Mouse (Mus musculus) embryonic facial prominence, embryonic 12.5 days (tissue): ENCODE measurements around the gene Hgfac. TPM values are rescaled to one million over a fixed set of nuclear protein-coding genes. Genes with fewer than 3 reads are reported as not detected.

Source experiments
- ATAC-seq: fragments of 200-750 bp; cut with Nextera tagmentation; 2 replicates; pipeline ENCODE4 v1.8.0; 2017; ENCODE audit not compliant: insufficient number of reproducible peaks, insufficient read depth, low FRiP score, low TSS enrichment
- H3K27ac ChIP-seq: fragments of 300-500 bp; sonication (generic); 2 replicates; pipeline ENCODE4 v1.5.1; 2016; ENCODE audit warnings: mild to moderate bottlenecking
- H3K27me3 ChIP-seq: fragments of 300-500 bp; sonication (generic); 2 replicates; pipeline ENCODE4 v1.6.1; 2016; ENCODE audit warnings: mild to moderate bottlenecking, moderate library complexity
- H3K36me3 ChIP-seq: fragments of 300-500 bp; sonication (generic); 2 replicates; pipeline ENCODE4 v1.6.1; 2016; ENCODE audit warnings: mild to moderate bottlenecking
- H3K4me1 ChIP-seq: fragments of 300-500 bp; sonication (generic); 2 replicates; pipeline ENCODE4 v1.6.1; 2016
- H3K4me2 ChIP-seq: fragments of 300-500 bp; sonication (generic); replicated peaks from 2 replicates; pipeline ENCODE4 v1.6.1; 2016; ENCODE audit warnings: mild to moderate bottlenecking, moderate library complexity
- H3K4me3 ChIP-seq: fragments of 300-500 bp; sonication (generic); 2 replicates; pipeline ENCODE4 v1.5.1; 2016; ENCODE audit warnings: mild to moderate bottlenecking
- H3K9ac ChIP-seq: fragments of 300-500 bp; sonication (generic); 2 replicates; pipeline ENCODE4 v1.6.1; 2016; ENCODE audit warnings: mild to moderate bottlenecking, moderate library complexity
- H3K9me3 ChIP-seq: fragments of 300-500 bp; sonication (generic); 2 replicates; pipeline ENCODE4 v1.6.1; 2016; ENCODE audit warnings: mild to moderate bottlenecking, moderate library complexity
- WGBS: fragments of 180-500 bp; shearing (Covaris S2); methylation state at CpG from one replicate; pipeline ENCODE4 v1.1.7; 2016; 5-methylcytosine and 5-hydroxymethylcytosine counted together
- polyA plus RNA-seq: library from polyadenylated mRNA; unstranded; fragments of >200 nt; fragmentation: Nextera tagmentation; extraction: Ambion mirVana; gene quantifications from 2 replicates; pipeline ENCODE4 v1.2.1, GENCODE M21; 2016

The Hgfac gene
- polyA plus RNA-seq, 1 experiment from 2014 or later: 0.67 TPM

- H3K4me3 ChIP-seq: no peak overlapping the region
- no peaks in the 10 kb centered on the region for H3K9me3 ChIP-seq
- H3K4me2 ChIP-seq: no peak overlapping the region
- no peaks in the 10 kb centered on the region for H3K4me1 ChIP-seq
- H3K27ac ChIP-seq: no peak overlapping the region
- no peaks in the 10 kb centered on the region for H3K36me3 ChIP-seq
- ATAC-seq: 0 out of 2 replicates have a peak, but pooled peaks have one; percentile 49
- WGBS: 30% methylated on average over 1 of the region's 1 CpGs
- H3K9ac ChIP-seq: no peak overlapping the region
- no peaks in the 10 kb centered on the region for H3K27me3 ChIP-seq
Measured at GRCm38 (mm10) chr5:35043110-35043451, 1.8 kb downstream of the Hgfac start.

- H3K4me1 ChIP-seq: no peaks in the 10 kb centered on the region
- WGBS: 78% methylated on average over 5 of the region's 5 CpGs
- H3K36me3 ChIP-seq: no peaks in the 10 kb centered on the region
- no peak overlapping the region for H3K27ac ChIP-seq
- H3K9ac ChIP-seq: no peak overlapping the region
- ATAC-seq: no peak
- H3K4me2 ChIP-seq: no peak overlapping the region
- H3K27me3 ChIP-seq: peaks cover 7% of the 10 kb centered on the region; the same call in 1 of the 2 replicates
- H3K9me3 ChIP-seq: no peaks in the 10 kb centered on the region
- no peak overlapping the region for H3K4me3 ChIP-seq
Measured at GRCm38 (mm10) chr5:35050541-35050940, 9.2 kb downstream of the Hgfac start.

GRCm38 (mm10) chr5:35054628-35055027 is 13.3 kb downstream of the Hgfac start:
- 83% methylated on average over 3 of the region's 3 CpGs for WGBS
- no peak overlapping the region for H3K9ac ChIP-seq
- H3K27ac ChIP-seq: no peak overlapping the region
- peaks cover 11% of the 10 kb centered on the region for H3K4me1 ChIP-seq
- no peak for ATAC-seq
- H3K4me2 ChIP-seq: no peak overlapping the region
- H3K9me3 ChIP-seq: no peaks in the 10 kb centered on the region
- peaks cover 48% of the 10 kb centered on the region for H3K27me3 ChIP-seq
- no peaks in the 10 kb centered on the region for H3K36me3 ChIP-seq
- no peak overlapping the region for H3K4me3 ChIP-seq

- Histone ChIP-seq H3K36me3 (no peaks in the 10 kb centered on the region), H3K4me2 (no peak overlapping the region), H3K4me3 (no peak overlapping the region), H3K9ac (no peak overlapping the region), H3K27me3 (peaks cover 48% of the 10 kb centered on the region), H3K4me1 (peaks cover 11% of the 10 kb centered on the region), H3K9me3 (no peaks in the 10 kb centered on the region), H3K27ac (no peak overlapping the region)
- no peak for ATAC-seq
- 74% methylated on average over 12 of the region's 12 CpGs for WGBS
Measured at GRCm38 (mm10) chr5:35055076-35055475, 13.8 kb downstream of the Hgfac start.

- Histone ChIP-seq H3K9me3 (no peaks in the 10 kb centered on the region), H3K4me3 (peak within 1 kb of the TSS; percentile 55), H3K4me1 (peaks cover 14% of the 10 kb centered on the region), H3K36me3 (no peaks in the 10 kb centered on the region), H3K9ac (peak within 1 kb of the TSS; percentile 59), H3K27ac (no peak within 1 kb of the TSS), H3K4me2 (peak within 1 kb of the TSS; percentile 98), H3K27me3 (peaks cover 48% of the 10 kb centered on the region)
- 0 out of 2 replicates have a peak, but pooled peaks have one; percentile 18 for ATAC-seq
- 2% methylated on average over 71 of the region's 74 CpGs for WGBS
Measured at GRCm38 (mm10) chr5:35056604-35057432, 15.5 kb downstream of the Hgfac start, which contains the start of gene Dok7. Gene Dok7 (plus strand): TSS chr5:35056766.

- H3K4me2 ChIP-seq: peak overlapping the region; percentile 98
- no peaks in the 10 kb centered on the region for H3K9me3 ChIP-seq
- no peak overlapping the region for H3K9ac ChIP-seq
- peak overlapping the region; percentile 55 for H3K4me3 ChIP-seq
- no peaks in the 10 kb centered on the region for H3K36me3 ChIP-seq
- no peak overlapping the region for H3K27ac ChIP-seq
- peaks cover 48% of the 10 kb centered on the region for H3K27me3 ChIP-seq
- 0 out of 2 replicates have a peak, but pooled peaks have one; percentile 5 for ATAC-seq
- peaks cover 14% of the 10 kb centered on the region for H3K4me1 ChIP-seq
- 15% methylated on average over 4 of the region's 4 CpGs for WGBS
Measured at GRCm38 (mm10) chr5:35057582-35057981, 16.3 kb downstream of the Hgfac start.

GRCm38 (mm10) chr5:35058216-35058615 is 16.9 kb downstream of the Hgfac start:
- WGBS: 66% methylated on average over 1 of the region's 1 CpGs
- Histone ChIP-seq H3K9ac (no peak overlapping the region), H3K4me3 (no peak overlapping the region), H3K36me3 (no peaks in the 10 kb centered on the region), H3K27ac (no peak overlapping the region), H3K4me2 (no peak overlapping the region), H3K27me3 (peaks cover 48% of the 10 kb centered on the region), H3K4me1 (peaks cover 14% of the 10 kb centered on the region), H3K9me3 (no peaks in the 10 kb centered on the region)
- no peak; the same call in 1 of the 2 replicates for ATAC-seq

GRCm38 (mm10) chr5:35060098-35060497 is 18.8 kb downstream of the Hgfac start:
- Histone ChIP-seq H3K9ac (no peak overlapping the region), H3K27ac (no peak overlapping the region), H3K4me2 (no peak overlapping the region), H3K36me3 (no peaks in the 10 kb centered on the region), H3K4me1 (peaks cover 14% of the 10 kb centered on the region), H3K4me3 (no peak overlapping the region), H3K27me3 (peaks cover 45% of the 10 kb centered on the region), H3K9me3 (no peaks in the 10 kb centered on the region)
- WGBS: 69% methylated on average over 3 of the region's 3 CpGs
- ATAC-seq: no peak

- WGBS: 86% methylated on average over 2 of the region's 2 CpGs
- ATAC-seq: no peak
- Histone ChIP-seq H3K27ac (no peak overlapping the region), H3K36me3 (no peaks in the 10 kb centered on the region), H3K4me2 (no peak overlapping the region), H3K4me3 (no peak overlapping the region), H3K9me3 (no peaks in the 10 kb centered on the region), H3K4me1 (no peaks in the 10 kb centered on the region), H3K9ac (no peak overlapping the region), H3K27me3 (no peaks in the 10 kb centered on the region)
Measured at GRCm38 (mm10) chr5:35069841-35070240, 28.5 kb downstream of the Hgfac start.

- no peak for ATAC-seq
- 87% methylated on average over 8 of the region's 8 CpGs for WGBS
Measured at GRCm38 (mm10) chr5:35070314-35070713, 29.0 kb downstream of the Hgfac start.

GRCm38 (mm10) chr5:35070953-35071352 is 29.6 kb downstream of the Hgfac start:
- H3K27ac ChIP-seq: no peak overlapping the region
- no peak overlapping the region for H3K4me3 ChIP-seq
- H3K4me1 ChIP-seq: no peaks in the 10 kb centered on the region
- H3K27me3 ChIP-seq: no peaks in the 10 kb centered on the region
- no peak for ATAC-seq
- H3K9me3 ChIP-seq: no peaks in the 10 kb centered on the region
- no peak overlapping the region for H3K9ac ChIP-seq
- H3K4me2 ChIP-seq: no peak overlapping the region
- H3K36me3 ChIP-seq: no peaks in the 10 kb centered on the region
- 61% methylated on average over 7 of the region's 7 CpGs for WGBS

More at GRCm38 (mm10) chr5:35070314-35070713, 29.0 kb downstream of the Hgfac start:
- Histone ChIP-seq H3K4me1 (no peaks in the 10 kb centered on the region), H3K4me2 (no peak overlapping the region), H3K4me3 (no peak overlapping the region), H3K9ac (no peak overlapping the region), H3K27me3 (no peaks in the 10 kb centered on the region), H3K27ac (no peak overlapping the region), H3K9me3 (no peaks in the 10 kb centered on the region), H3K36me3 (no peaks in the 10 kb centered on the region)

- Histone ChIP-seq H3K4me1 (no peaks in the 10 kb centered on the region), H3K36me3 (no peaks in the 10 kb centered on the region), H3K4me2 (no peak overlapping the region), H3K27me3 (no peaks in the 10 kb centered on the region), H3K9ac (no peak overlapping the region), H3K4me3 (no peak overlapping the region), H3K9me3 (no peaks in the 10 kb centered on the region), H3K27ac (no peak overlapping the region)
- 89% methylated on average over 6 of the region's 6 CpGs for WGBS
- no peak for ATAC-seq
Measured at GRCm38 (mm10) chr5:35071855-35072254, 30.5 kb downstream of the Hgfac start.
